Mouse (Mus musculus): ENCODE measurements around the gene Phxr2. TPM values are rescaled to one million over a fixed set of nuclear protein-coding genes. Genes with fewer than 3 reads are reported as not detected.

Phxr2 gene
- total RNA-seq, 1 experiment from 2014 or later: not detected

GRCm38 (mm10) chr10:99093364-99093763 lies 32.8 kb downstream of the Phxr2 start:
- DNase-seq: no peak

DNA sequence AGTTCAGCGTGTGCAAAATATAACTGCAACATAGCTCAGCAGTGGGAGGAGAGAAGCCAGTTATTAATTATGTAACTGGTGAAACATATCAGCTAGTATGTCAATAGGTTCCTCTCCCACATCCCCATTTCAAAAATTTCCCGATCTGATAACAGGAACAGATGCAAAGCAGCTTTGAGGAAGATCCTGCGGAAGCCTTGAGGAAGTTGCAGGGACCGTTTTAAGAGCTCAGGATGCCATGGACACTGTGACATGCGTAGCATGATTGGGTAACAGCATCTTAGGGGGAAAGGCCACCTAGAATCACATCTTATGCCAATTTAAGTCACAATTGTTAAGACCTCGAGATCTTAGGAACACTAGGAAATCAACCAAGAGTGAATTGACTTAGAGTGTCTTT lies 36.2 kb downstream of the Phxr2 start:
- DNase-seq: no peak

GRCm38 (mm10) chr10:99086029-99086428 lies 40.1 kb downstream of the Phxr2 start:
- DNase-seq: no peak

DNA sequence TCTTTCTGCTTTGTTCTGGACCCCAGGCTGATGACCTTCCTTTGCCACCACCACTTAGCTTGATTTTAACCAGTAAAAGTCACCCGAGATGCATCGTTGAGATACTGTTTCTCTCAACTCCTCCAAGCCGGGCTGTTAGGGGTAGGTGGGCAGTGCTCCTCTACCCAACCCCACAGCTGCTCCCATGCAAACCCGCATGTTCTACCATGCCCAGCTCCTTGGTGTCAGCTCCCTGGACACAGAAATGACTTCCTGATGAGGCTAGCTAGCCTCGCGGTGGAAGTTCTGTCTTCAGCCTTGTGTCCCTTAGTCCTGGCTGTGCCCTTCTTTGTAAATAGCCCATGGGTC lies 40.9 kb downstream of the Phxr2 start:
- no peak for DNase-seq

- DNase-seq: peak; percentile 91
Measured at GRCm38 (mm10) chr10:99084397-99085239, 41.5 kb downstream of the Phxr2 start.

- DNase-seq: peak; percentile 78
Measured at GRCm38 (mm10) chr10:99083431-99084003, 42.6 kb downstream of the Phxr2 start.

DNA sequence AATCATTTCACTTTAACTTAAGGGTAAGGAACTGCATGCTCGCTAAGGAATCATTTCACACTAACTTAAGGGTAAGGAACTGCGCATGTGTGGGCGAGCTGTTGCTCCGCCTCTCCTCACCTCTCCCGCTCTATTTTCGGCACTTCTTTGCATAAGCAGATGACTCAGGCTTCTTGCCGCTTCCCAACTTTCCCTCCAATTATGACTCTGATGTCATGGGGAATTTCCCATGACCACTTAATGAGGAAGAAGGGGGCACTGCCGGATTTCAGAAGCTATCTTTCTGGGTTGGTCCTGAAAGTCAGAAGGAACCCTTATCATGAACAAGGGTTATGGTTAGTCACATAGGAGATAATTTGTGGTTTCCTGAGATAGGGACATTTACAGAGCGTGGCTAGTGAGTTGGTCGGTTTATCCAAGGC lies 44.5 kb downstream of the Phxr2 start:
- no peak for DNase-seq

GRCm38 (mm10) chr10:99078621-99079020 lies 47.5 kb downstream of the Phxr2 start:
- DNase-seq: no peak

DNA sequence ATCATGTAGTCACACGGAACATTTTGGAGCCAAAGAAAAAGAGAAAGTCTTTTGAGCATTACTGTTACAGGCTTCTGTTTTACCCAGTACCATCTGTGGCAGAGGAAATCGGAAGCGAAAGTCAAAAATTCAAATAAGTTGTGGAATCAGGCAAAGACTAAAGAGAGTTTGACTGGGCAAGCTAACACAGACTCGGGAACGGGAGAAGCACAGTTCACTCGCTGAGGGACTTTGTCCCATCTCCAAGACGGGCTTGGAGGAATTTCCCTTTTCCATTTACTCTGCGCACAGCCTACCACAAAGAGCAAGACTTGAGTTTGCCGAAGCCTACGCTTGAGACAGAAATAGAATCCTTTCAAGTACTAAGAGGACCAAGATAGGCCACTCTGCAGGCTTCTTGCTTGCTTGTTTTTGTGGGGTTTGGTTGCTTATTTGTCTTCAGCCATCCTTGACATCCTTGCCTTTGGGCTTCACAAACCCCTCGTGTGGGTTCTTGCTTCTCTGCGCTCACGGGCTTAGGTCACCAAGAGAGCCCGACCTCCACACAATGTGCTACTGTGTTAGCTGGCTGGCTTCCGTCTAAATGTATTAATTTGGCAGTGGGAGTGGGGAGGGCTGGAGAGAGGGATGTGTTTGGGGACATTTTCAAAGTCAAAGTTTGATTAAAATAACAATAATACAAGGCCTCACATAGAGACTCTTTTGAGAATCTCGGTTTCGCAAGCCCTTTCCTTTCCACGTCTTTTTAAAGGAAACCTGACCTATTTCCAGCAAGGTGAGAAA lies 49.8 kb downstream of the Phxr2 start:
- DNase-seq: no peak

Other genes with a start within 250 kb of the Phxr2 start
- gene Atp2b1, start 211.9 kb downstream of the Phxr2 start, total RNA-seq (2021): 48.2 and 54.6 TPM in 2 replicates
- gene Poc1b, start 19.3 kb downstream of the Phxr2 start, total RNA-seq (2021): 16.2 and 18.2 TPM in 2 replicates
- gene Galnt4, start 18.2 kb downstream of the Phxr2 start, total RNA-seq (2021): 7.4 and 9.2 TPM in 2 replicates
- 101 and 136 TPM in 2 replicates for gene Dusp6, start 136.9 kb upstream of the Phxr2 start, total RNA-seq (2021)

Measured in adrenal gland, postnatal 25 days (tissue).